Mouse (Mus musculus) heart, embryonic 12.5 days (tissue): ENCODE data around the gene Gm16223. TPM values are rescaled to one million over a fixed set of nuclear protein-coding genes. Genes with fewer than 3 reads are reported as not detected.

ENCODE experiments used
- ATAC-seq: fragments of 200-750 bp; cut with Nextera tagmentation; 2 replicates; pipeline ENCODE4 v1.8.0; 2017; ENCODE audit warnings: moderate TSS enrichment, moderate library complexity; ENCODE audit not compliant: insufficient number of reproducible peaks, low FRiP score
- H3K27ac ChIP-seq: fragments of 300-500 bp; sonication (generic); 2 replicates; pipeline ENCODE4 v1.5.1; 2016; ENCODE audit warnings: mild to moderate bottlenecking, moderate library complexity; ENCODE audit not compliant: poor library complexity, severe bottlenecking
- H3K27me3 ChIP-seq: fragments of 300-500 bp; sonication (generic); replicated peaks from 2 replicates; pipeline ENCODE4 v1.6.1; 2016; ENCODE audit warnings: mild to moderate bottlenecking, moderate library complexity
- H3K36me3 ChIP-seq: fragments of 300-500 bp; sonication (generic); 2 replicates; pipeline ENCODE4 v1.6.1; 2016; ENCODE audit warnings: mild to moderate bottlenecking, moderate library complexity
- H3K4me1 ChIP-seq: fragments of 300-500 bp; sonication (generic); replicated peaks from 2 replicates; pipeline ENCODE4 v1.6.1; 2016; ENCODE audit warnings: mild to moderate bottlenecking
- H3K4me2 ChIP-seq: fragments of 300-500 bp; sonication (generic); 2 replicates; pipeline ENCODE4 v1.6.1; 2016; ENCODE audit warnings: mild to moderate bottlenecking, moderate library complexity
- H3K4me3 ChIP-seq: fragments of 300-500 bp; sonication (generic); 2 replicates; pipeline ENCODE4 v1.5.1; 2016; ENCODE audit warnings: mild to moderate bottlenecking
- H3K9ac ChIP-seq: fragments of 300-500 bp; sonication (generic); 2 replicates; pipeline ENCODE4 v1.6.1; 2016; ENCODE audit warnings: mild to moderate bottlenecking, moderate library complexity
- H3K9me3 ChIP-seq: fragments of 300-500 bp; sonication (generic); replicated peaks from 2 replicates; pipeline ENCODE4 v1.6.1; 2016; ENCODE audit warnings: mild to moderate bottlenecking, moderate library complexity
- WGBS: fragments of 180-500 bp; shearing (Covaris S2); methylation state at CpG from one replicate; pipeline ENCODE4 v1.1.7; 2016; 5-methylcytosine and 5-hydroxymethylcytosine counted together
- polyA plus RNA-seq: library from polyadenylated mRNA; unstranded; fragments of >200 nt; fragmentation: Nextera tagmentation; extraction: Ambion mirVana; gene quantifications from 2 replicates; pipeline ENCODE4 v1.2.1, GENCODE M21; 2016

The Gm16223 gene
- not detected in 2 replicates for polyA plus RNA-seq

GRCm38 (mm10) chr5:42067476-42068187 lies at the start of gene Gm16223:
Gene Gm16223, plus strand, starts transcription at chr5:42067960.
- Histone ChIP-seq H3K36me3 (no peaks in the 10 kb centered on the region), H3K9me3 (0 out of 2 replicates have a peak, but pooled peaks cover 5% of the 10 kb centered on the region), H3K4me1 (no peaks in the 10 kb centered on the region), H3K4me3 (no peak within 1 kb of the TSS), H3K27ac (no peak within 1 kb of the TSS), H3K27me3 (no peaks in the 10 kb centered on the region), H3K4me2 (no peak within 1 kb of the TSS), H3K9ac (no peak within 1 kb of the TSS)
- ATAC-seq, result no peak
- WGBS, result 74% methylated on average over 10 of the region's 10 CpGs

- H3K9ac ChIP-seq, result no peak overlapping the region
- H3K36me3 ChIP-seq, result no peaks in the 10 kb centered on the region
- no peak overlapping the region for H3K4me3 ChIP-seq
- H3K4me1 ChIP-seq, result no peaks in the 10 kb centered on the region
- no peaks in the 10 kb centered on the region for H3K9me3 ChIP-seq
- H3K27me3 ChIP-seq, result no peaks in the 10 kb centered on the region
- 78% methylated on average over 3 of the region's 3 CpGs for WGBS
- no peak overlapping the region for H3K4me2 ChIP-seq
- H3K27ac ChIP-seq, result no peak overlapping the region
- ATAC-seq, result no peak
Measured at GRCm38 (mm10) chr5:42022029-42022428, 45.7 kb upstream of the Gm16223 start.

- ATAC-seq, result no peak
- H3K27me3 ChIP-seq, result no peaks in the 10 kb centered on the region
- H3K9me3 ChIP-seq, result no peaks in the 10 kb centered on the region
Measured at GRCm38 (mm10) chr5:42023521-42023920, 44.2 kb upstream of the Gm16223 start.

GRCm38 (mm10) chr5:42036388-42037082 lies 31.2 kb upstream of the Gm16223 start:
- H3K27ac ChIP-seq, result no peak overlapping the region
- H3K27me3 ChIP-seq, result no peaks in the 10 kb centered on the region
- no peak overlapping the region for H3K4me2 ChIP-seq
- no peaks in the 10 kb centered on the region for H3K9me3 ChIP-seq
- no peaks in the 10 kb centered on the region for H3K36me3 ChIP-seq
- H3K4me3 ChIP-seq, result no peak overlapping the region
- no peak overlapping the region for H3K9ac ChIP-seq
- H3K4me1 ChIP-seq, result no peaks in the 10 kb centered on the region
- ATAC-seq, result no peak
- 43% methylated on average over 15 of the region's 15 CpGs for WGBS

More at GRCm38 (mm10) chr5:42023521-42023920, 44.2 kb upstream of the Gm16223 start:
- 58% methylated on average over 1 of the region's 1 CpGs for WGBS
- no peak overlapping the region for H3K9ac ChIP-seq
- no peak overlapping the region for H3K4me3 ChIP-seq
- H3K27ac ChIP-seq, result no peak overlapping the region
- no peak overlapping the region for H3K4me2 ChIP-seq
- H3K4me1 ChIP-seq, result no peaks in the 10 kb centered on the region
- H3K36me3 ChIP-seq, result no peaks in the 10 kb centered on the region

GRCm38 (mm10) chr5:42054636-42055035 lies 13.1 kb upstream of the Gm16223 start:
- H3K27ac ChIP-seq, result no peak overlapping the region
- H3K4me3 ChIP-seq, result no peak overlapping the region
- no peak for ATAC-seq
- no peaks in the 10 kb centered on the region for H3K9me3 ChIP-seq
- WGBS, result 74% methylated on average over 4 of the region's 4 CpGs
- no peak overlapping the region for H3K4me2 ChIP-seq
- H3K9ac ChIP-seq, result no peak overlapping the region
- H3K4me1 ChIP-seq, result no peaks in the 10 kb centered on the region
- H3K27me3 ChIP-seq, result no peaks in the 10 kb centered on the region
- no peaks in the 10 kb centered on the region for H3K36me3 ChIP-seq

- H3K9me3 ChIP-seq, result no peaks in the 10 kb centered on the region
- no peak overlapping the region for H3K9ac ChIP-seq
- no peaks in the 10 kb centered on the region for H3K36me3 ChIP-seq
- H3K4me1 ChIP-seq, result no peaks in the 10 kb centered on the region
- no peak overlapping the region for H3K27ac ChIP-seq
- 82% methylated on average over 5 of the region's 5 CpGs for WGBS
- H3K4me3 ChIP-seq, result no peak overlapping the region
- H3K4me2 ChIP-seq, result no peak overlapping the region
- no peaks in the 10 kb centered on the region for H3K27me3 ChIP-seq
- ATAC-seq, result no peak
Measured at GRCm38 (mm10) chr5:42055151-42055550, 12.6 kb upstream of the Gm16223 start.

GRCm38 (mm10) chr5:42065090-42065489 lies 2.7 kb upstream of the Gm16223 start:
- H3K36me3 ChIP-seq, result no peaks in the 10 kb centered on the region
- H3K4me1 ChIP-seq, result no peaks in the 10 kb centered on the region
- H3K27ac ChIP-seq, result no peak overlapping the region
- no peak overlapping the region for H3K9ac ChIP-seq
- H3K27me3 ChIP-seq, result no peaks in the 10 kb centered on the region
- 0 out of 2 replicates have a peak, but pooled peaks cover 5% of the 10 kb centered on the region for H3K9me3 ChIP-seq
- ATAC-seq, result no peak
- WGBS, result 50% methylated on average over 2 of the region's 2 CpGs
- no peak overlapping the region for H3K4me2 ChIP-seq
- no peak overlapping the region for H3K4me3 ChIP-seq

GRCm38 (mm10) chr5:42067075-42067474 lies 685 bp upstream of the Gm16223 start:
- Histone ChIP-seq H3K4me1 (no peaks in the 10 kb centered on the region), H3K9me3 (0 out of 2 replicates have a peak, but pooled peaks cover 5% of the 10 kb centered on the region), H3K9ac (no peak overlapping the region), H3K27ac (no peak overlapping the region), H3K36me3 (no peaks in the 10 kb centered on the region), H3K4me3 (no peak overlapping the region), H3K27me3 (no peaks in the 10 kb centered on the region), H3K4me2 (no peak overlapping the region)
- 71% methylated on average over 3 of the region's 3 CpGs for WGBS
- ATAC-seq, result no peak

GRCm38 (mm10) chr5:42068188-42068579 lies 424 bp downstream of the Gm16223 start:
- Histone ChIP-seq H3K4me1 (no peaks in the 10 kb centered on the region), H3K27me3 (no peaks in the 10 kb centered on the region), H3K9me3 (0 out of 2 replicates have a peak, but pooled peaks cover 4% of the 10 kb centered on the region), H3K27ac (no peak overlapping the region), H3K9ac (no peak overlapping the region), H3K36me3 (no peaks in the 10 kb centered on the region), H3K4me3 (no peak overlapping the region), H3K4me2 (no peak overlapping the region)
- ATAC-seq, result no peak
- WGBS, result 67% methylated on average over 1 of the region's 1 CpGs

- Histone ChIP-seq H3K9me3 (no peaks in the 10 kb centered on the region), H3K27ac (no peak overlapping the region), H3K27me3 (no peaks in the 10 kb centered on the region), H3K4me1 (no peaks in the 10 kb centered on the region), H3K9ac (no peak overlapping the region), H3K4me2 (no peak overlapping the region), H3K36me3 (no peaks in the 10 kb centered on the region), H3K4me3 (no peak overlapping the region)
- 76% methylated on average over 5 of the region's 5 CpGs for WGBS
- no peak for ATAC-seq
Measured at GRCm38 (mm10) chr5:42116586-42117346, 49.0 kb downstream of the Gm16223 start.

- Histone ChIP-seq H3K9ac (no peak overlapping the region), H3K36me3 (no peaks in the 10 kb centered on the region), H3K27ac (no peak overlapping the region), H3K27me3 (no peaks in the 10 kb centered on the region), H3K4me1 (no peaks in the 10 kb centered on the region), H3K9me3 (no peaks in the 10 kb centered on the region), H3K4me2 (no peak overlapping the region), H3K4me3 (no peak overlapping the region)
- no peak for ATAC-seq
Measured at GRCm38 (mm10) chr5:42125562-42125961, 57.8 kb downstream of the Gm16223 start.
